16 mouse cellular contexts compared by ENCODE assay signal in the genomic region with DNA sequence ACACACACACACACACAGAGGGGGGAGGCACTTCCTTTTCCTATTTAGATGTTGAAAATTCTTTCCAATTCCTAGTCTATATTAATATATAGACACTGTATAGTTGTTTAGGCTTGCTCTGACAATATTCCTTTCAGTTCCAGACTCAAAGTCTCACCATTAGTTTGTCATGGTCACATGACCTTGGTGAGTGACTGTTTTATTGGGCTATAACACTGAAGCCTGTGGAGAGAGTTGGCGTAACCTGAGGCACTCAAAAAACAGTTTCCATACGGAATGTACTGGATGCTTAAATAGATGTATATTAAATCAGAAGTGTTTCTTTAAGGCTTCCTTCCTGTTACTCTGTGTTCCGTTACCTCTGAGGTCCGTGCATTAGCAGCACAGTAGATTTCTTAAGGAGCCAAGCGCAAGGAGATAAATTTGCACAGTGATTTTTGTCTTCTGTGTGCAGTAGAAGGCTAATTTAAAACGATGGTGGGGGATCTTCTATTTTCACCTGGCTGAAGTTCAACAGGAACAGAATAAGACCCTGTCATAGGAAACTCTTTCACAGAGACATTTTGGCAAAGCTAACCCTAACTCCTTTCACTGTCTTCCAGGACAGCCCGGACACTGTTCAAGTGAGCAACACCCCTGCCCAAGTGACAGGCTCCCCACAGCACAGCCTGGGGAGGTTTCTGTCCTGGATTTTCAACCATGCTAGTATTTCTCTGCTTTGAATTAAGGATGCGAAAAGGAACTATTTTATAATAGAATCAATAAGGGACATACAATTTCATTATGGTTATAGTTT.
A peak's percentile ranks its signal among the peaks of the same experiment; 100 is the strongest.
DNase-seq lines count a peak whose midpoint lies in the region; ATAC-seq and TF ChIP-seq lines count a peak whose summit lies in the region.
"Had no signal": no experiment of that assay in that cellular context is flagged by ENCODE, and none has a peak within 500 bp of the region (broad histone marks: within the 10 kb centered on the region; RNA-seq: fewer than 3 reads in every experiment).

No protein-coding gene starts in this region.

- H3K79me3 ChIP-seq in C2C12 (ENCODE audit: low read depth) = no peaks in the 10 kb centered on the region

- H3K79me2 ChIP-seq in C2C12 (ENCODE audit: control insufficient read depth, insufficient read depth) = no peaks in the 10 kb centered on the region

- no peak for TF ChIP-seq CTCF in C2C12 (IDR thresholded peaks at IDR 0.05; ENCODE audit: control insufficient read depth, insufficient read depth, insufficient read length)

- H3K9me3 ChIP-seq in embryonic facial prominence, embryonic 13.5 days = no peaks in the 10 kb centered on the region
- no peaks in the 10 kb centered on the region for H3K9me3 ChIP-seq in embryonic facial prominence, embryonic 10.5 days
- H3K9me3 ChIP-seq in kidney, embryonic 14.5 days (ENCODE audit: control insufficient read depth, low read length) = no peaks in the 10 kb centered on the region
- H3K9me3 ChIP-seq in limb, embryonic 10.5 days (replicated peaks) = no peaks in the 10 kb centered on the region
- H3K9me3 ChIP-seq: midbrain, embryonic 10.5 days; neural tube, embryonic 12.5 days had no signal

- peaks cover 24% of the 10 kb centered on the region for H3K4me1 ChIP-seq in embryonic facial prominence, embryonic 13.5 days
- peaks cover 42% of the 10 kb centered on the region for H3K4me1 ChIP-seq in embryonic facial prominence, embryonic 10.5 days
- peaks cover 11% of the 10 kb centered on the region for H3K4me1 ChIP-seq in kidney, embryonic 14.5 days (ENCODE audit: control insufficient read depth, insufficient read depth, low read length)
- peaks cover 42% of the 10 kb centered on the region for H3K4me1 ChIP-seq in limb, embryonic 10.5 days

- H3K27ac ChIP-seq in embryonic facial prominence, embryonic 13.5 days = peak overlapping the region; percentile 62; the same call in 1 of the 2 replicates
- H3K27ac ChIP-seq in embryonic facial prominence, embryonic 10.5 days (replicated peaks) = no peak overlapping the region; the same call in 1 of the 2 replicates
- no peak overlapping the region for H3K27ac ChIP-seq in kidney, embryonic 14.5 days (ENCODE audit: low read depth, low read length)
- H3K27ac ChIP-seq in limb, embryonic 10.5 days = peak overlapping the region; percentile 73; the same call in 1 of the 2 replicates
- H3K27ac ChIP-seq: neural tube, embryonic 12.5 days had no signal

- H3K4me3 ChIP-seq in embryonic facial prominence, embryonic 13.5 days = no peak overlapping the region
- H3K4me3 ChIP-seq in embryonic facial prominence, embryonic 10.5 days = no peak overlapping the region
- H3K4me3 ChIP-seq in kidney, embryonic 14.5 days (ENCODE audit: low read length) = no peak overlapping the region
- no peak overlapping the region for H3K4me3 ChIP-seq in C2C12 (ENCODE audit: insufficient read depth, poor library complexity, severe bottlenecking)
- H3K4me3 ChIP-seq in limb, embryonic 10.5 days = no peak overlapping the region
- H3K4me3 ChIP-seq: midbrain, embryonic 10.5 days; neural tube, embryonic 12.5 days had no signal

- no peaks in the 10 kb centered on the region for H3K27me3 ChIP-seq in embryonic facial prominence, embryonic 13.5 days
- H3K27me3 ChIP-seq in embryonic facial prominence, embryonic 10.5 days (replicated peaks; ENCODE audit: low read depth, poor library complexity, severe bottlenecking) = no peaks in the 10 kb centered on the region
- no peaks in the 10 kb centered on the region for H3K27me3 ChIP-seq in kidney, embryonic 14.5 days (ENCODE audit: control insufficient read depth, insufficient read depth, low read length)
- H3K27me3 ChIP-seq in C2C12 (ENCODE audit: control insufficient read depth, insufficient read depth, insufficient read length) = no peaks in the 10 kb centered on the region
- no peaks in the 10 kb centered on the region for H3K27me3 ChIP-seq in limb, embryonic 10.5 days (ENCODE audit: low read depth, poor library complexity, severe bottlenecking)
- H3K27me3 ChIP-seq: neural tube, embryonic 12.5 days had no signal

- H3K36me3 ChIP-seq in embryonic facial prominence, embryonic 13.5 days = no peaks in the 10 kb centered on the region
- no peaks in the 10 kb centered on the region for H3K36me3 ChIP-seq in embryonic facial prominence, embryonic 10.5 days (replicated peaks)
- no peaks in the 10 kb centered on the region for H3K36me3 ChIP-seq in kidney, embryonic 14.5 days (ENCODE audit: control insufficient read depth, insufficient read depth, low read length)
- H3K36me3 ChIP-seq in C2C12 (ENCODE audit: control insufficient read depth, insufficient read depth) = no peaks in the 10 kb centered on the region
- no peaks in the 10 kb centered on the region for H3K36me3 ChIP-seq in limb, embryonic 10.5 days
- H3K36me3 ChIP-seq: midbrain, embryonic 10.5 days; neural tube, embryonic 12.5 days had no signal

- no peak overlapping the region for H3ac ChIP-seq in C2C12 (ENCODE audit: control insufficient read depth, insufficient read length, low read depth)

- DNase-seq in embryonic facial prominence, embryonic 10.5 days (ENCODE audit: low spot score) = no peak
- no peak for DNase-seq in kidney, adult 11 months
- no peak for DNase-seq in limb, embryonic 10.5 days (ENCODE audit: low spot score)
- DNase-seq in spleen, adult 18-20 months = no peak
- DNase-seq in frontal cortex, postnatal 14 days (ENCODE audit: low spot score in 2 of 2) = no peak
- DNase-seq: adrenal gland, adult 2 months; cerebellum, postnatal 14 days; forebrain, postnatal 0 days; lung, adult 2 months; retina, postnatal 1 day; thymus, adult 2 months had no signal

- no peak for ATAC-seq in embryonic facial prominence, embryonic 13.5 days (ENCODE audit: insufficient number of reproducible peaks, insufficient read depth, low FRiP score, low TSS enrichment, low read depth)
- peak; percentile 56; the same call in 1 of the 2 replicates for ATAC-seq in kidney, embryonic 14.5 days (ENCODE audit: low FRiP score, low TSS enrichment)
- ATAC-seq: forebrain, postnatal 0 days had no signal

- no peak overlapping the region for H3K9ac ChIP-seq in embryonic facial prominence, embryonic 13.5 days
- H3K9ac ChIP-seq in kidney, embryonic 14.5 days (ENCODE audit: low read depth, low read length) = no peak overlapping the region
- H3K9ac ChIP-seq: forebrain, postnatal 0 days; neural tube, embryonic 12.5 days had no signal

- WGBS in embryonic facial prominence, embryonic 13.5 days = 39% methylated on average over 8 of the region's 8 CpGs
- WGBS in embryonic facial prominence, embryonic 10.5 days = 77% methylated on average over 8 of the region's 8 CpGs
- 37% methylated on average over 8 of the region's 8 CpGs for WGBS in kidney, embryonic 14.5 days
- WGBS in limb, embryonic 10.5 days = 61% methylated on average over 8 of the region's 8 CpGs

- H3K4me2 ChIP-seq in embryonic facial prominence, embryonic 13.5 days = 0 out of 2 replicates have a peak overlapping the region, but pooled peaks have one; percentile 3
- H3K4me2 ChIP-seq in kidney, embryonic 14.5 days (replicated peaks; ENCODE audit: low read depth, low read length) = no peak overlapping the region
- H3K4me2 ChIP-seq: neural tube, embryonic 12.5 days had no signal

TF ChIP-seq in C2C12, 6 proteins besides CTCF, POLR2A, EP300 and RAD21:
- TF ChIP-seq MAX (IDR thresholded peaks at IDR 0.05) = no peak
- no peak for TF ChIP-seq CEBPB (IDR thresholded peaks at IDR 0.05; ENCODE audit: low read depth)
- no peak for TF ChIP-seq FOSL1 (IDR thresholded peaks at IDR 0.05; ENCODE audit: insufficient read depth, low read length, poor library complexity, severe bottlenecking)
- no peak for TF ChIP-seq MYOG (IDR thresholded peaks at IDR 0.05; ENCODE audit: control insufficient read depth, extremely low read depth, insufficient read length)
- no peak for TF ChIP-seq MYOD1 (IDR thresholded peaks at IDR 0.05; ENCODE audit: control insufficient read depth, insufficient read length, low read depth)
- peak; percentile 44 for TF ChIP-seq USF1 (IDR thresholded peaks at IDR 0.05; ENCODE audit: low read depth)

Comparison
In these comparisons a context has a peak if more than half of its experiments do, and no peak if none do; other contexts are left out.
1. H3K27ac ChIP-seq: peak in embryonic facial prominence, embryonic 13.5 days (single experiment) and limb, embryonic 10.5 days (single experiment); none in embryonic facial prominence, embryonic 10.5 days (single experiment) and kidney, embryonic 14.5 days (single experiment).